Mouse (Mus musculus): ENCODE results near the gene Acta2. TPM values are rescaled to one million over a fixed set of nuclear protein-coding genes. Genes with fewer than 3 reads are reported as not detected.

Acta2 gene
- polyA plus RNA-seq, 1 experiment = 88.2 TPM

DNA sequence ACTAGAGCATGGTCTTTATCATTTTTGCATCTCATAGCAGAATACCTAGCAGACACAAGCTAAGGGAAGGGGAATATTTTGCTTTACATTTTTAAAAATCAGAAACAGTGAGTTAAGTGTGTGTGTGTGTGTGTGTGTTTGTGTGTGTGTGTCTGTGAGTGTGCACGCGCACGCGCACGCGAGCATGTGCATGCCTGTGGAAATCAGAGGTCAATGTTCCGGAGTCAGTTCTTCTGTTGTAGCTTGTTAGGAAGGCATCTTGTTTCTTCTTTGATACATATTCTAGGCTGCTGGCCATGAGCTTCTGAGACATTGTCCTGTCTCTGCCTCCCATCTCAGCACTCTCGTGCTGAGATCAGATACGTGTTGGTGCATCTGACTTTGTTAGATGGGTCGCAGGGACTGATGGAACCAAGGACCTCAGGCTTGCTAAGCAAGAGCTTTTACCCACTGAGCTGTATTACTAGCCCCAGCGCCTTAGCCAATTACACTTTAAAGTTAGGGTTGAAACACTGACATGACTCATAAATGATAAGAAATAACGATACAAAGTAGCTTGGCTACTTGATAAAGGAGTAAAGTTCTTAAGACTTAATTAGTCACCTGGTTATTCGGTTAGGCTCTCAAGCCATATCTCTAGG lies 15.6 kb upstream of the Acta2 start:
- no peaks in the 10 kb centered on the region for H3K27me3 ChIP-seq (replicated peaks; ENCODE audit: control insufficient read depth, insufficient read depth, low read length)
- H3K27ac ChIP-seq (ENCODE audit: insufficient read depth, low read depth, low read length) = no peak overlapping the region
- TF ChIP-seq CTCF (conservative IDR thresholded peaks at IDR 0.05; ENCODE audit: insufficient read depth, insufficient read length, low read depth, low read length) (no peak), POLR2A (IDR thresholded peaks at IDR 0.05; ENCODE audit: low read depth, low read length) (no peak)
- H3K36me3 ChIP-seq (ENCODE audit: control insufficient read depth, insufficient read depth, low read length) = no peaks in the 10 kb centered on the region
- 93% methylated on average over 13 of the region's 13 CpGs for WGBS
- no peak overlapping the region for H3K4me3 ChIP-seq (ENCODE audit: insufficient read depth, low read depth, low read length)
- no peaks in the 10 kb centered on the region for H3K4me1 ChIP-seq (ENCODE audit: control insufficient read depth, insufficient read depth, low read length)
- no peak for DNase-seq

GRCm38 (mm10) chr19:34270106-34270726 lies 14.8 kb upstream of the Acta2 start:
- TF ChIP-seq POLR2A (IDR thresholded peaks at IDR 0.05; ENCODE audit: low read depth, low read length) (no peak), CTCF (conservative IDR thresholded peaks at IDR 0.05; ENCODE audit: insufficient read depth, insufficient read length, low read depth, low read length) (no peak)
- 82% methylated on average over 11 of the region's 11 CpGs for WGBS
- Histone ChIP-seq H3K4me1 (ENCODE audit: control insufficient read depth, insufficient read depth, low read length) (0 out of 2 replicates have a peak, but pooled peaks cover 6% of the 10 kb centered on the region), H3K27ac (ENCODE audit: insufficient read depth, low read depth, low read length) (no peak overlapping the region), H3K36me3 (ENCODE audit: control insufficient read depth, insufficient read depth, low read length) (no peaks in the 10 kb centered on the region), H3K27me3 (replicated peaks; ENCODE audit: control insufficient read depth, insufficient read depth, low read length) (no peaks in the 10 kb centered on the region), H3K4me3 (ENCODE audit: insufficient read depth, low read depth, low read length) (no peak overlapping the region)
- no peak for DNase-seq

GRCm38 (mm10) chr19:34268991-34269390 lies 13.6 kb upstream of the Acta2 start:
- TF ChIP-seq POLR2A (IDR thresholded peaks at IDR 0.05; ENCODE audit: low read depth, low read length) = no peak
- TF ChIP-seq CTCF (conservative IDR thresholded peaks at IDR 0.05; ENCODE audit: insufficient read depth, insufficient read length, low read depth, low read length) = no peak
- Histone ChIP-seq H3K4me3 (ENCODE audit: insufficient read depth, low read depth, low read length) (no peak overlapping the region), H3K27ac (ENCODE audit: insufficient read depth, low read depth, low read length) (no peak overlapping the region), H3K36me3 (ENCODE audit: control insufficient read depth, insufficient read depth, low read length) (no peaks in the 10 kb centered on the region), H3K4me1 (ENCODE audit: control insufficient read depth, insufficient read depth, low read length) (0 out of 2 replicates have a peak, but pooled peaks cover 6% of the 10 kb centered on the region), H3K27me3 (replicated peaks; ENCODE audit: control insufficient read depth, insufficient read depth, low read length) (no peaks in the 10 kb centered on the region)
- DNase-seq = no peak
- 30% methylated on average over 1 of the region's 1 CpGs for WGBS

- Histone ChIP-seq H3K4me3 (ENCODE audit: insufficient read depth, low read depth, low read length) (no peak overlapping the region), H3K27ac (ENCODE audit: insufficient read depth, low read depth, low read length) (peak overlapping the region; percentile 39), H3K27me3 (replicated peaks; ENCODE audit: control insufficient read depth, insufficient read depth, low read length) (no peaks in the 10 kb centered on the region), H3K4me1 (ENCODE audit: control insufficient read depth, insufficient read depth, low read length) (0 out of 2 replicates have a peak, but pooled peaks cover 6% of the 10 kb centered on the region), H3K36me3 (ENCODE audit: control insufficient read depth, insufficient read depth, low read length) (no peaks in the 10 kb centered on the region)
- WGBS = 38% methylated on average over 5 of the region's 5 CpGs
- no peak for TF ChIP-seq POLR2A (IDR thresholded peaks at IDR 0.05; ENCODE audit: low read depth, low read length)
- no peak for TF ChIP-seq CTCF (conservative IDR thresholded peaks at IDR 0.05; ENCODE audit: insufficient read depth, insufficient read length, low read depth, low read length)
- peak; percentile 21 for DNase-seq
These were observed 10.3 kb upstream of the Acta2 start for GRCm38 (mm10) chr19:34265604-34266193.

DNA sequence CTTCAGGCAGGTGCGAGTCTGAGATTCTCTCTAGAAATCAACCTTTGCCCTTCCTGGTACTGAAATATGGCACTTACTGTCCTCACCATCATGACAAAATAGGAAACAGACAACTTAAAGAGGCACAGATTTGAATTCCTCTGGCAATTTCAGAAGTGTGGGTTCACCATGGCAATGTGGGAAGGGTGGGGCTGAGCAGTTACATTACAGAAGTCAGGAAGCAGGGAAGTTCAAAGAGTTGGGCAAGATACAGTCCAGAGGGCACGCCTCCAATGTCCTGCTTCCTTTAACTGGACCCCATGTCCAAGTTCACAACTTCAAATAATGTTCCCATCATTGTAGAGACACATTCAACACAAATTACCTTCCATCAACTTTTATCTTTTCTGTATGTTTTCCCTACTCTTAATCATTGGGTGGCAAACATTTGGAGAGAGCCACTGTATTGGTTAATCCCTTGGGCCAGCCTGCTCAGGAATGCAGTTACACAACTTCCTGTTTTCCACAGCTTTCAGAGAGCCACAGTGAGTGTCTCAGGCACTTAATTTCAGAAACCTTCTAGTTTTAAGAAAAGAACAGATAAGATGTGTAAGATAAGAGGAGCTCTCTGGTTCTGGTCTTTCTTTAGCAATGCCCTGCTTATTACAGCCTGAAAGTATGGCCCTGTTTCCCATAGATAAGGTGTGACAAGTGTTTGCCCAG lies 7.0 kb upstream of the Acta2 start:
- Histone ChIP-seq H3K27me3 (replicated peaks; ENCODE audit: control insufficient read depth, insufficient read depth, low read length) (no peaks in the 10 kb centered on the region), H3K36me3 (ENCODE audit: control insufficient read depth, insufficient read depth, low read length) (no peaks in the 10 kb centered on the region), H3K4me1 (ENCODE audit: control insufficient read depth, insufficient read depth, low read length) (0 out of 2 replicates have a peak, but pooled peaks cover 6% of the 10 kb centered on the region), H3K4me3 (ENCODE audit: insufficient read depth, low read depth, low read length) (no peak overlapping the region), H3K27ac (ENCODE audit: insufficient read depth, low read depth, low read length) (peak overlapping the region; percentile 64; the same call in 1 of the 2 replicates)
- TF ChIP-seq POLR2A (IDR thresholded peaks at IDR 0.05; ENCODE audit: low read depth, low read length) = no peak
- no peak for TF ChIP-seq CTCF (conservative IDR thresholded peaks at IDR 0.05; ENCODE audit: insufficient read depth, insufficient read length, low read depth, low read length)
- peak; percentile 19 for DNase-seq
- WGBS = 70% methylated on average over 2 of the region's 2 CpGs

- Histone ChIP-seq H3K27me3 (replicated peaks; ENCODE audit: control insufficient read depth, insufficient read depth, low read length) (no peaks in the 10 kb centered on the region), H3K27ac (ENCODE audit: insufficient read depth, low read depth, low read length) (no peak overlapping the region), H3K36me3 (ENCODE audit: control insufficient read depth, insufficient read depth, low read length) (no peaks in the 10 kb centered on the region), H3K4me1 (ENCODE audit: control insufficient read depth, insufficient read depth, low read length) (no peaks in the 10 kb centered on the region), H3K4me3 (ENCODE audit: insufficient read depth, low read depth, low read length) (no peak overlapping the region)
- TF ChIP-seq CTCF (conservative IDR thresholded peaks at IDR 0.05; ENCODE audit: insufficient read depth, insufficient read length, low read depth, low read length) (no peak), POLR2A (IDR thresholded peaks at IDR 0.05; ENCODE audit: low read depth, low read length) (no peak)
- no peak for DNase-seq
- WGBS = 88% methylated on average over 2 of the region's 2 CpGs
These were observed 1.5 kb upstream of the Acta2 start for GRCm38 (mm10) chr19:34256936-34257335.

Measured in kidney, adult 2 months (tissue).